Mouse (Mus musculus) megakaryocyte, adult 5-6 weeks (primary cell): ENCODE results near the gene Sphkap. TPM values are rescaled to one million over a fixed set of nuclear protein-coding genes. Genes with fewer than 3 reads are reported as not detected.

ENCODE experiments used
- ATAC-seq: 2 replicates; pipeline ENCODE4 v1.8.0; 2016; ENCODE audit warnings: mild to moderate bottlenecking, inconsistent platforms; ENCODE audit not compliant: poor library complexity, severe bottlenecking
- total RNA-seq, 2 experiments: library from RNA; stranded (forward) in 1 of 2; stranded (reverse) in 1 of 2; fragments of 153-499, 151-499 nt in 1 of 2; fragments of 221-1000, 200-1000 nt in 1 of 2; gene quantifications; 2 replicates each; pipeline versions ENCODE4 v1.2.3 to v1.2.4; 2015 to 2017

Sphkap gene
- total RNA-seq, 2 experiments from 2014 or later = not detected

DNA sequence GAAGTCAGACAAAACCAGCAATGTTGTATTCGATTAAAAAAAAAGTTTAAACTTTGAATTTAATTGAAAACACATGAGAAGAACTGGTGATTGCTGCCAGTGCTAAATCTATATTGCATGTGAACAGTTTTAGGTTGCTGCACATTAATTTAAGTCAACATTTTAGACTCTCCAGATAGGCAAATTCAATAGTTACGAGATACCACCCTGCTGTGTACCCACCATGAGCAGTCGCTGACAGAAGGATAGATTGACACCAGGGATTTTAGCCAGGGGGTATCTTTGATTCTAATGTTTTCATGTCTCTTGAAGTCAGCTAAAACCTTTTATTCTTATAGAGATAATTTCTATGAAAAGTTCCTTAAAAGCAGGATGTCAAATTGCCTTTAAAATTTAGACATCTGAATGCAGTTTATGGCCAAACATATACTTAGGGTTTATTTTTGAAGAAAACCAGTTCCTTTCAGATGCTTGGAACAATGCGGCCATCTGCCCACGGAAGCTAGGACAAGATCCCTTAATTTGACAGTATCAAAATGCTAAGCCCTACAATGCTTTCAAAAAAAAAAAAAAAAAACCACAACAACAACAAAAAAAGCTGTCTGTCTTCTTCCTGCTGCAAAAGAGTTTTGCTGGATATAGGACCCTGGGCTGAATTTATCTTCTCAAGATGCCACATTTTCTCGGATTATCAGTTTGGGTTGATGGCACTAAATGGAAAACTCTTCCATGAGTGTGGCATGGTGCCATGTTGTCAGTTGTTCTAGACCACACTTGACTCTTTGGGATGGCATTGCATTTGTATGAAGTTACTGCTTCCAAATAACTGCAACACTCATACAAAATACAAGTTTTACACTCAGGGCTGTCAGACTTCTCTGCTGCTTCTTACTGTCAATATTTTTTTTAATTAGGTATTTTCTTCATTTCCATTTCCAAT, 110.6 kb downstream of the Sphkap start:
- ATAC-seq = no peak

- no peak for ATAC-seq
Observed at GRCm38 (mm10) chr1:83285866-83286265, 122.1 kb downstream of the Sphkap start.

DNA sequence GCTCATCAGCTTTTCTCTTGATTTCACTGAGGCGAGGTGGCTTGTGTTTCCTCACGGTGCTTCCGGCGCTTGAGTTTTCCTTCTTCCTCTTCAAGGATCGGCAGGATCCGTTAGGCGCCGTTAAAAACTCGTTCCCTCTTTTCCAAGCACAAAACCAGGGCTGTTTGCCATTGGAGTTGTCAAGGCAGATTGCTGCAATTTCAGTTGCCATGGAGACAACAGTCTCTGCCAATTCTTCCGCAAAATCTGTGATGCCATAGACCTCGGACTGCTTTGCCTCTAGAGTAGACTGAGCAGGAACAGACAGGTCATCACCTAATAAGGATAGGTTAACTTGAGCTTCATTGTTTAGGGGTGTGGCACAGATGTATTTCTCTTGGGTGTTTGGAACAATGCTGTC, 131.0 kb downstream of the Sphkap start:
- ATAC-seq = no peak

DNA sequence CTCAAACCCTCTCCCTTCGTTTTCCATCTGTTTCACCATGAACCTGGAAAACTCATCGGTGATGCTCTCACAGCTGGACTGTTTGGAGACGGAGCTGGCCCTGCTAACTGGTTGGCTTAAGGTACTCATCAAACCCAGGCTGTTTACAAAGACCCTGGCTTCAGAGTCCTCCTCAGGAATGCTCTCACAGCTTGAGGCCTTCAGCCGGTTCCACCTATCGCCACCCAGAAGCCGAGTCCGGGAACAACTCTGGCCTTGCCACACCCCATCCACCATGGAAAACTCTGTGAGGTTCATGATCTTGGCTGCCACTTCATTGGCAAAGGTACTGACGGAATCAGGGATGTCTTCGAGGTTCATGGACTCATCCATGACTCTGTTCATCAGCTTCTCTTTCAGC, 131.4 kb downstream of the Sphkap start:
- no peak for ATAC-seq

- ATAC-seq = no peak
Observed at GRCm38 (mm10) chr1:83251746-83252145, 156.3 kb downstream of the Sphkap start.

DNA sequence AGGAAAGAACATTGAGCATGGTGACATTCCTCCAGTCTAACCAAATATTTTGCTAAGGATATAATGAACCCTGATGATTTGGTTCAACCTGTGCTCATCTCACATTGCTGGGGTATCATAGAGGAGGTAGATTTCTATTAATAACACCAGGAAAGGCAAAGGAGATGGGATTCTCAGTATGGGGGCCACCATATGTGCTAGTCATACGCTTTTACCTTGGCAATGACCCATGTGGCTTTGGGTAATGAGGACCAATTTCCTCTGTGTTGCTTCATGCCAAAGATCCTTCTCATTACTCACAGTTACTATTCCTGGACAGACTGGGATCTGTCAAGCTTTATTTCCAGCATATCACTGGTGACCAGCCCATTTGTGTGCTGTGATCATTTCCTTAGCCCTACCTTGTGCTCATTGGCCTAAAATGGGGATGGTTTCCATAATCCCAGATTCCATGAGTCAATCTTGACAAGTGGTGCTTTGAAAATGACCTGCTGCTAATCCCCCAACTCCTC, 159.7 kb downstream of the Sphkap start:
- no peak for ATAC-seq

GRCm38 (mm10) chr1:83227946-83228345, 180.1 kb downstream of the Sphkap start:
- no peak for ATAC-seq

GRCm38 (mm10) chr1:83224423-83224960, 183.5 kb downstream of the Sphkap start:
- ATAC-seq = no peak

DNA sequence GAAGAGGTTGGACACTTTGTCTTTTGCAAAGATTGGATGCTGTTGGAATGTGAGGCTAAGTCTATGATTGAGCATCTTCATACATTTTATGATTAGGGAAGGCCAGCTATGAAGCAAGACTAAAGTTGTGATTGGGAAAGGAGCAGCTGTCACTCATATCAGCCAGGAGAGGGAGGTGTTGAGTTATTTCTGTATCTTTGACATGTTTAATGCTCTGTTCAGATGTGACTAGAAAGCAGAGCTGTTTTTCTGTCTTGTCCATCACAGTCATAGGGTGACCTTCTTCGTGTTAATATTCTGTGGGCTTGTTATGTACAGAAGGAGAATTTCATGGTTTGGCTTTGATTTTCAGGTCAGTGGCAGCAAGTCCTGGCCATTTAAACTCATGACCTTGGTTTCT, 184.9 kb downstream of the Sphkap start:
- no peak for ATAC-seq

DNA sequence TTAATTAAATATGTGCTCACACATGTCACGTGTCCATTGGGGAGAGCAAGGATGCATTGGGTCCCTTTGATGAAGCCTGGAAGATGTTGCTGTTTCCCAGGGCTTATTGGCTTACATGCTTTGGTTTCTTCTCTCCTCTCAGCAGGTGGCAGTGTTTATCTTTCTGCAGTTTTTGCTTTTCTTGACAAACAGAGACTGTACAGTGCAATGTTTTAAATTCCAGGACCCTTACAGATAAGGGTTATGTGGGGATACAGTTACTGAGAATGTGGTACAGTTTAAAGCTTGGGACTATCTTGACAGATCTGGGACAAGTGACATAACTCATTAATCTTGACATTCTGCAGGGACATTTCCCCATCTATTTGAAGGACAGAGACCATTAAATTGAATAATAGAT, 189.7 kb downstream of the Sphkap start:
- no peak for ATAC-seq

- ATAC-seq = no peak
Observed at GRCm38 (mm10) chr1:83209981-83210380, 198.0 kb downstream of the Sphkap start.

Other genes with a start within 250 kb of the Sphkap start
- gene Daw1, start 248.4 kb downstream of the Sphkap start, total RNA-seq (2015) = not detected in 2 replicates
- gene Daw1, start 248.4 kb downstream of the Sphkap start, total RNA-seq (2017) = not detected in 2 replicates